Mouse (Mus musculus) lung, postnatal 0 days (tissue): ENCODE results near the gene Mrpl54.

ENCODE experiments used
- CTCF ChIP-seq: IDR thresholded peaks from 2 replicates; pipeline ENCODE4 v1.5.1; 2016; ENCODE audit warnings: antibody characterized with exemption, mild to moderate bottlenecking
- EP300 ChIP-seq: IDR thresholded peaks from 2 replicates; pipeline ENCODE4 v1.6.1; 2016; ENCODE audit warnings: antibody characterized with exemption, mild to moderate bottlenecking, control low read depth

DNA sequence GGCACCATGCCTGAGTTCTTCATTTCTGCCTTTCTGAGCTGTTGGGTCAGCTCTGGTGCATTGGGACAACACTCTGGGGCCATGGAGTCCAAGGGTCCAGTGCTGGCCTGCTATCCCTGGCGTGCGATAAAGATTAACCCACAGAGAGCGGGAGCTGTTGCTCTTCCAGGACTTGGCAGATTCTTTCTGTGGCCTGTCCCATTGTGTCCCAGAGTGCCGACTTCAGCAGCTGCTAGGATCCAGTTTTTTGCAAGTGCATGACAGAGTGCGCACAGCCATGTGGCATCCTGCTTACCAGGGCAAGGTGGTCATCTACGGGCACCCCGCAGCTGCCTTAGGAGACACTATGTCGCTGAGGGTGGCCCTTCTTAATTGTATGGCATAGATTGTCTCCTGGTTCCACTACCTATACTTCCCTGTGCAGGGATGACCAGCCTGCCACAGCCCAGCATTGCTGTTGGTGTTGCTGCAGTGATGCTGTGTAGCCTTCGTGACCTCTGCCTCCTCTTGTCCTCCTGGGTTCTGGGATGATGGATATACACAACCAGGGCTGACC, 33.7 kb upstream of the Mrpl54 start:
- TF ChIP-seq EP300 (no peak), CTCF (no peak)
